Mouse (Mus musculus): ENCODE measurements around the gene Insig1.
A peak's percentile ranks its signal among the peaks of the same experiment; 100 is the strongest.

Insig1 gene

GRCm38 (mm10) chr5:28118531-28118925 lies 47.4 kb downstream of the Insig1 start:
- DNase-seq (ENCODE audit: inconsistent ontology term), result no peak

- DNase-seq (ENCODE audit: inconsistent ontology term), result no peak
Measured at GRCm38 (mm10) chr5:28119576-28119975, 48.4 kb downstream of the Insig1 start.

- DNase-seq (ENCODE audit: inconsistent ontology term), result peak; percentile 46
Measured at GRCm38 (mm10) chr5:28122491-28123454, 51.6 kb downstream of the Insig1 start.

- DNase-seq (ENCODE audit: inconsistent ontology term), result no peak
Measured at GRCm38 (mm10) chr5:28123455-28123825, 52.3 kb downstream of the Insig1 start.

GRCm38 (mm10) chr5:28124321-28125230 lies 53.4 kb downstream of the Insig1 start:
- DNase-seq (ENCODE audit: inconsistent ontology term), result peak; percentile 12

All from Muller cell, postnatal 12 days (primary cell).